Mouse (Mus musculus) heart, embryonic 15.5 days (tissue): Measurements from ENCODE around the gene Sdad1. TPM values are rescaled to one million over a fixed set of nuclear protein-coding genes. Genes with fewer than 3 reads are reported as not detected.
"Not testable (repeated sequence)": the region's sequence is repeated elsewhere in the genome, so short reads cannot be mapped to it uniquely, and the experiment has no call there.

Experiments used
- ATAC-seq: fragments of 200-750 bp; cut with Nextera tagmentation; replicated peaks from 2 replicates; pipeline ENCODE4 v1.8.0; 2017; ENCODE audit warnings: low read depth, moderate TSS enrichment; ENCODE audit not compliant: insufficient number of reproducible peaks, insufficient read depth, low FRiP score
- H3K27ac ChIP-seq: fragments of 300-500 bp; sonication (generic); 2 replicates; pipeline ENCODE4 v1.5.1; 2015; ENCODE audit warnings: mild to moderate bottlenecking, inconsistent platforms
- H3K27me3 ChIP-seq: fragments of 300-500 bp; sonication (generic); 2 replicates; pipeline ENCODE4 v1.6.1; 2015; ENCODE audit warnings: inconsistent platforms
- H3K36me3 ChIP-seq: fragments of 300-500 bp; sonication (generic); 2 replicates; pipeline ENCODE4 v1.6.1; 2015; ENCODE audit warnings: mild to moderate bottlenecking, inconsistent platforms
- H3K4me1 ChIP-seq: fragments of 300-500 bp; sonication (generic); replicated peaks from 2 replicates; pipeline ENCODE4 v1.6.1; 2015; ENCODE audit warnings: inconsistent platforms
- H3K4me2 ChIP-seq: fragments of 300-500 bp; sonication (generic); 2 replicates; pipeline ENCODE4 v1.6.1; 2015; ENCODE audit warnings: inconsistent platforms, mild to moderate bottlenecking, moderate library complexity
- H3K4me3 ChIP-seq: fragments of 300-500 bp; sonication (generic); 2 replicates; pipeline ENCODE4 v1.5.1; 2015; ENCODE audit warnings: mild to moderate bottlenecking, inconsistent platforms
- H3K9ac ChIP-seq: fragments of 300-500 bp; sonication (generic); 2 replicates; pipeline ENCODE4 v1.6.1; 2015; ENCODE audit warnings: mild to moderate bottlenecking, inconsistent platforms
- H3K9me3 ChIP-seq: fragments of 300-500 bp; sonication (generic); replicated peaks from 2 replicates; pipeline ENCODE4 v1.6.1; 2016; ENCODE audit warnings: inconsistent platforms
- WGBS: fragments of 180-500 bp; shearing (Covaris S2); methylation state at CpG from one replicate; pipeline ENCODE4 v1.1.7; 2015; ENCODE audit warnings: mixed read lengths; 5-methylcytosine and 5-hydroxymethylcytosine counted together
- polyA plus RNA-seq: library from polyadenylated mRNA; unstranded; fragments of >200 nt; fragmentation: Nextera tagmentation; extraction: Ambion mirVana; gene quantifications from 2 replicates; pipeline ENCODE4 v1.2.1, GENCODE M21; 2015

Sdad1 gene
- 20.0 and 23.7 TPM in 2 replicates for polyA plus RNA-seq

DNA sequence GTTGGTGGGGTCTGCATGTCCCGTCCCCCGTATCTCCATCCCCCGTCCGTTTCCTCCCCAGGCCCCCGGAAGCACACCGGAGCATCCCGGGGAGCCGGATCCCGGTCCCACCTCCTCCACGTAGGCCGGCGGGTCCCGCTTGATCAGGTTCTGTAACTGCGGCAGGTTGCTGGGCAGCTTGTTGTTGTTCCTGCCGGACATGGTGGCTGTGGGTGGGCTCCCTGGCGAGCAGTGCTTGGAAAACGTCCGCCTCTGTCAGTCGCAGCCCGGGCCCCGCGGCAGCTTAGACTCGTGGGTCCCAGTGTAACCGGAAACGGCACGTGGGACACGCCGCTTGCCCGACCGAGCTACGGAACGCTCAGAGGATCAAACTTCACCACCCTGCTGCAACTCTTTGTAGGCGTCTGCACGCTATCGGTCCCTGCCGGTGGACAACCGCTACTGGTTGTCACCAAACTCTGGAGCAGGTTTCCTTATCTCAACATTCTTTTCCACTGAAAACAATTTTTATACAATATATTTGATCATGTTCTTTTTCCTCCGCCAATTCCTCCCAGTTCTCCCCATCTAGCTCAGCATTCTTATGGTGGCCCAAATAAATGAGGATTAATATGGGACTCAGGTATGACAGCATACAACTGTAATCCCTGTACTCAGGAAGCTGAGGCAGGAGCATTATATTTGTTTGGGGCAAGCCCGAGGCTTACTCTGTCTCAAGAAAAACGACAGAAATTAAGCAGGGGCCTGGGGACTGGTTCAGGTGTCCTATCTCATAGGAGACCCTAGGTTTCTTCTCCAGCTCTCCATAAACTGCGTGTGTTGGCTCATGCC is at the start of gene Sdad1:
Gene Sdad1 (minus strand): TSS at position 799 of the 831 bp plus-strand sequence.
- 2% methylated on average over 41 of the region's 41 CpGs for WGBS
- Histone ChIP-seq H3K27ac (peak within 1 kb of the TSS; percentile 65), H3K27me3 (no peaks in the 10 kb centered on the region), H3K4me1 (peaks cover 19% of the 10 kb centered on the region), H3K4me2 (peak within 1 kb of the TSS; percentile 71), H3K9me3 (no peaks in the 10 kb centered on the region), H3K4me3 (peak within 1 kb of the TSS; percentile 87), H3K36me3 (peaks cover 4% of the 10 kb centered on the region; the same call in 1 of the 2 replicates), H3K9ac (peak within 1 kb of the TSS; percentile 79)
- peak; percentile 85 for ATAC-seq

- Histone ChIP-seq H3K9me3 (no peaks in the 10 kb centered on the region), H3K4me1 (0 out of 2 replicates have a peak, but pooled peaks cover 2% of the 10 kb centered on the region), H3K36me3 (no peaks in the 10 kb centered on the region), H3K27ac (no peak overlapping the region), H3K4me2 (no peak overlapping the region), H3K27me3 (no peaks in the 10 kb centered on the region), H3K9ac (no peak overlapping the region), H3K4me3 (no peak overlapping the region)
- no peak for ATAC-seq
- 60% methylated on average over 11 of the region's 11 CpGs for WGBS
Measured at GRCm38 (mm10) chr5:92358767-92359455, 48.6 kb upstream of the Sdad1 start.

DNA sequence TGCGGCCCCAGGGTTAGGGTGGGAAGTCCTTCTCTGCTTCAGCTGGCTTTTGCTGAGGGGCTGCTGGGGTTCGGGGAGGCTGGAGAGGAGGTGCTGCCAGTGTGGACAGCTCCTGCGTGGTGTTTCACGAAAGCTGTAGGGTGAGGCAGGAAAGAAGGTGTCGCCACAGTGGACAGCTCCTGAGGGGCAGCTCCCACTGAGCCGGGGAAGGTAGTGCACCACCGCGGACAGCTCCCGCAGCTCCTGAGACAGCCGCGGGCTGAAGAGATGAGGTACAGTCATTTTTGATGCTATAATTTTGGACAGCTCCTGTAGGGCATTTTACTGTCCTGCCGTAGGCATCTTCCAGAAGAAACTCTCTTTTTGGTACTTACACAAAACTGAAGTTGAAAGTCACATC is 47.8 kb upstream of the Sdad1 start:
- Histone ChIP-seq H3K4me2 (no peak overlapping the region), H3K36me3 (no peaks in the 10 kb centered on the region), H3K27me3 (no peaks in the 10 kb centered on the region), H3K9ac (no peak overlapping the region), H3K9me3 (no peaks in the 10 kb centered on the region), H3K27ac (no peak overlapping the region), H3K4me3 (no peak overlapping the region), H3K4me1 (peaks cover 6% of the 10 kb centered on the region; the same call in 1 of the 2 replicates)
- 17% methylated on average over 12 of the region's 12 CpGs for WGBS
- ATAC-seq: no peak

- ATAC-seq: peak; percentile 61; the same call in 1 of the 2 replicates
- no peaks in the 10 kb centered on the region for H3K9me3 ChIP-seq
- no peaks in the 10 kb centered on the region for H3K36me3 ChIP-seq
- peaks cover 11% of the 10 kb centered on the region for H3K4me1 ChIP-seq
- H3K27me3 ChIP-seq: peaks cover 1% of the 10 kb centered on the region; the same call in 1 of the 2 replicates
- H3K4me3 ChIP-seq: peak overlapping the region; percentile 50
- H3K9ac ChIP-seq: peak overlapping the region; percentile 43
- 14% methylated on average over 11 of the region's 11 CpGs for WGBS
- H3K4me2 ChIP-seq: peak overlapping the region; percentile 61
- H3K27ac ChIP-seq: peak overlapping the region; percentile 74
Measured at GRCm38 (mm10) chr5:92353517-92353916, 43.2 kb upstream of the Sdad1 start.

- not testable (repeated sequence) for H3K9ac ChIP-seq
Measured at GRCm38 (mm10) chr5:92352716-92353115, 42.4 kb upstream of the Sdad1 start.

GRCm38 (mm10) chr5:92349731-92350130 is 39.5 kb upstream of the Sdad1 start:
- 83% methylated on average over 7 of the region's 7 CpGs for WGBS
- no peak for ATAC-seq
- H3K9me3 ChIP-seq: no peaks in the 10 kb centered on the region

More at GRCm38 (mm10) chr5:92352716-92353115, 42.4 kb upstream of the Sdad1 start:
- H3K9me3 ChIP-seq, H3K27me3 ChIP-seq, ATAC-seq, H3K36me3 ChIP-seq: not testable (repeated sequence)
- H3K4me2 ChIP-seq: peak overlapping the region; percentile 61
- 46% methylated on average over 4 of the region's 4 CpGs for WGBS
- peak overlapping the region; percentile 74 for H3K27ac ChIP-seq
- peak overlapping the region; percentile 50 for H3K4me3 ChIP-seq
- H3K4me1 ChIP-seq: peaks cover 15% of the 10 kb centered on the region

DNA sequence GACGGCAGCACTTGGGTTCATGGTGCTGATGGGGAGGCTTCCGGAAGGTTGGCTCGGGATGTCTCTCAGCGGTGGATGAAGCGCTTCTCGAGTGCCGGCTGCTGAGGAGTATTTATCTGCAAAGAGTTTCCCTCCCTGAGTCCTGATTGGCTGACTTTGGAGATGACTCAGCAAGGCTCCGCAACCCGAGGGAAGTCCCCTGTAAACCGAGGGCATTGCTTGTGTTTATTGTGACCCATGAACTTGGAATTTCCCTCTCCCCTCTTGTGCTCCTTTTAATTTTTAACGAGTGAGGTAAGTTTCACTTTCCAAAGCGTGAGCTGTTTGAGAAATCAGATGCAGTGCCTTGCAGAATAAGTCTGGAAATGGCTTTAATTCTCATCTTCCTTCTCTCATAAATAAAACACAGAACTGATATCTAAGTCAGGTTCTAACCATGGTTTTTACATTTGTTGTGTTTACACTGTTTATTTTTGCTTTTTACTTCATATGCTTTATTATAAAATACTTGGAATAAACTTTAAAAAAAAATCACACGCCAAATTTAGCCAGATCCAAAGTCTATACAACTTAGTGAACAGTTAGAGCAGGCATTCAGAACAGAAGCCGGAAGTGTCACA is 38.6 kb upstream of the Sdad1 start, which contains the start of gene Cxcl10:
Gene Cxcl10 (minus strand): TSS at position 96 of the 620 bp plus-strand sequence.
- H3K9me3 ChIP-seq: no peaks in the 10 kb centered on the region
- H3K27ac ChIP-seq: no peak within 1 kb of the TSS
- WGBS: 15% methylated on average over 14 of the region's 14 CpGs
- ATAC-seq: no peak
- H3K4me2 ChIP-seq: peak within 1 kb of the TSS; percentile 59
- peaks cover 5% of the 10 kb centered on the region; the same call in 1 of the 2 replicates for H3K27me3 ChIP-seq
- peaks cover 15% of the 10 kb centered on the region for H3K4me1 ChIP-seq
- H3K36me3 ChIP-seq: no peaks in the 10 kb centered on the region
- no peak within 1 kb of the TSS for H3K9ac ChIP-seq
- peak within 1 kb of the TSS; percentile 33 for H3K4me3 ChIP-seq

More at GRCm38 (mm10) chr5:92349731-92350130, 39.5 kb upstream of the Sdad1 start:
- Histone ChIP-seq H3K4me2 (no peak overlapping the region), H3K4me3 (no peak overlapping the region), H3K9ac (no peak overlapping the region), H3K27me3 (peaks cover 5% of the 10 kb centered on the region; the same call in 1 of the 2 replicates), H3K27ac (no peak overlapping the region), H3K4me1 (peaks cover 15% of the 10 kb centered on the region), H3K36me3 (no peaks in the 10 kb centered on the region)

DNA sequence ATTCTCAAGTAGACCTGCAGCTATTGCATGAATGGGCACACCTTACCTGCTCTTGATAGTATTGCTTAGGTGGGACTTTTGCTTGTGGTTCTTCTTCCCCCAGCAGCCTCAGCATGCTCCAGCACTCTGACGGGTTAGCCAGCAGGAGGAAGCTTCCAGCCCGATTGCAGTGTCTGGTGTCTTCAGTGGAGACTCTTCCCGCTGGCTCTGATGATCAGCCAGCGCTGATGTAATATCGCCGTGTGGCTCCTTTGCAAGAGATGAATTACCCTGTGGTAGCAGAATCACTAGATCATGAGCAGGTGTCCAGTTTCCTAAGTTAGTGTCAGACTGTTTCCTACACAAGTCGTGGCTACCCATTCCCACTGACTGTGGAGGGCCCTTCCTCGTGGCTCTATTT is 34.7 kb upstream of the Sdad1 start:
- WGBS: 83% methylated on average over 8 of the region's 8 CpGs
- H3K27me3 ChIP-seq: peaks cover 5% of the 10 kb centered on the region; the same call in 1 of the 2 replicates
- no peak overlapping the region for H3K4me3 ChIP-seq
- no peaks in the 10 kb centered on the region for H3K9me3 ChIP-seq
- peaks cover 10% of the 10 kb centered on the region for H3K4me1 ChIP-seq
- H3K4me2 ChIP-seq: no peak overlapping the region
- no peak for ATAC-seq
- no peak overlapping the region for H3K27ac ChIP-seq
- no peaks in the 10 kb centered on the region for H3K36me3 ChIP-seq
- no peak overlapping the region for H3K9ac ChIP-seq

- Histone ChIP-seq H3K4me1 (no peaks in the 10 kb centered on the region), H3K27me3 (no peaks in the 10 kb centered on the region), H3K9me3 (no peaks in the 10 kb centered on the region), H3K27ac (no peak overlapping the region), H3K9ac (no peak overlapping the region), H3K4me3 (no peak overlapping the region), H3K4me2 (no peak overlapping the region), H3K36me3 (no peaks in the 10 kb centered on the region)
- ATAC-seq: no peak
- whole genome bisulfite sequencing: 55% methylated on average over 4 of the region's 4 CpGs
Measured at GRCm38 (mm10) chr5:92340606-92341005, 30.3 kb upstream of the Sdad1 start.

DNA sequence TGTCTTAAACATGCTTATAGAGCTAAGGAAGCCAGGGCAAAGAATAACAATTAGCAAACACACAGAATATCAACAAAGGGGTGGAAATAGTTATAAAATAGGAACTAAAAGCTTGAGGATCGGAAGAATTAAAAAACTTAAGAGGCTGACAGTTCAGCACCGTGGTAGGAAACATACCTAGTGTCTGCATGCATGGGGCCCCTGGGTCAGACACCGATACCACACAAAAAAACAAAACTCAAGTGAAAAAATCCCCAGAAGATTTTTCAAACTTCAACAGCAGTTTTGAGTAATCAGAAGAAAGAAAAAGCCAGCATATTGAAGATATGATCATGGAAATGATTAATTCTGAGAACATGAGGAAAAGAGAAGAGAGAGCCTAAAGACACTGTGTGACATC is 26.5 kb upstream of the Sdad1 start:
- H3K4me2 ChIP-seq: no peak overlapping the region
- no peak overlapping the region for H3K27ac ChIP-seq
- H3K9ac ChIP-seq: no peak overlapping the region
- no peaks in the 10 kb centered on the region for H3K27me3 ChIP-seq
- peaks cover 4% of the 10 kb centered on the region for H3K4me1 ChIP-seq
- no peaks in the 10 kb centered on the region for H3K9me3 ChIP-seq
- no peak for ATAC-seq
- 77% methylated on average over 3 of the region's 3 CpGs for WGBS
- H3K4me3 ChIP-seq: no peak overlapping the region
- H3K36me3 ChIP-seq: no peaks in the 10 kb centered on the region

- Histone ChIP-seq H3K4me2 (peak overlapping the region; percentile 42), H3K27ac (peak overlapping the region; percentile 61), H3K4me3 (peak overlapping the region; percentile 26), H3K9me3 (no peaks in the 10 kb centered on the region), H3K4me1 (peaks cover 7% of the 10 kb centered on the region), H3K9ac (no peak overlapping the region), H3K27me3 (no peaks in the 10 kb centered on the region), H3K36me3 (no peaks in the 10 kb centered on the region)
- ATAC-seq: peak; percentile 58; the same call in 1 of the 2 replicates
- WGBS: 41% methylated on average over 9 of the region's 9 CpGs
Measured at GRCm38 (mm10) chr5:92332359-92332840, 22.1 kb upstream of the Sdad1 start.
